Comparison of ENCODE assay signal across 19 mouse cellular contexts in genomic region chr1:135498455-135499358, GRCm38 (mm10).
DNase-seq lines count a peak whose midpoint lies in the region; ATAC-seq and TF ChIP-seq lines count a peak whose summit lies in the region.
"Had no signal": no experiment of that assay in that cellular context is flagged by ENCODE, and none has a peak within 500 bp of the region (broad histone marks: within the 10 kb centered on the region; RNA-seq: fewer than 3 reads in every experiment).

No protein-coding gene starts in this region.

- TF ChIP-seq CTCF in liver, postnatal 0 days (IDR thresholded peaks at IDR 0.05; ENCODE audit: low read depth), result no peak

- peak; percentile 64 for DNase-seq in forebrain, embryonic 10.5 days (ENCODE audit: extremely low spot score, low spot score)
- DNase-seq in liver, postnatal 0 days, result no peak
- no peak for DNase-seq in liver
- DNase-seq in retina, postnatal 1 day, result peak; percentile 83
- no peak for DNase-seq in ovary, postnatal 14 days (ENCODE audit: low spot score)
- no peak for DNase-seq in adrenal gland, postnatal 14 days
- DNase-seq: adrenal gland, adult 8-10 months; cerebellum, adult 11 months; cerebellum, postnatal 36 days; heart, adult 18-20 months; kidney, postnatal 14 days; lung, adult 2 months; lung, postnatal 36 days; right cerebral cortex, postnatal 25 days; thymus, postnatal 4 days had no signal

- 29% methylated on average over 20 of the region's 20 CpGs for WGBS in forebrain, embryonic 10.5 days
- WGBS in forebrain, embryonic 16.5 days, result 22% methylated on average over 20 of the region's 20 CpGs
- WGBS in liver, postnatal 0 days (ENCODE audit: insufficient replicate concordance), result 77% methylated on average over 20 of the region's 20 CpGs
- 52% methylated on average over 20 of the region's 20 CpGs for WGBS in embryonic facial prominence, embryonic 12.5 days

- H3K36me3 ChIP-seq in forebrain, embryonic 10.5 days (replicated peaks), result peaks cover 12% of the 10 kb centered on the region
- no peaks in the 10 kb centered on the region for H3K36me3 ChIP-seq in forebrain, embryonic 16.5 days (ENCODE audit: control insufficient read depth, insufficient read depth)
- H3K36me3 ChIP-seq in liver, postnatal 0 days (replicated peaks; ENCODE audit: insufficient read depth, low read length), result no peaks in the 10 kb centered on the region
- H3K36me3 ChIP-seq in embryonic facial prominence, embryonic 12.5 days, result no peaks in the 10 kb centered on the region
- H3K36me3 ChIP-seq: midbrain, embryonic 12.5 days had no signal

- ATAC-seq in forebrain, embryonic 16.5 days, result no peak
- ATAC-seq in liver, postnatal 0 days, result peak; percentile 43; the same call in 1 of the 2 replicates
- peak; percentile 64; the same call in 1 of the 2 replicates for ATAC-seq in embryonic facial prominence, embryonic 12.5 days (ENCODE audit: insufficient number of reproducible peaks, insufficient read depth, low FRiP score, low TSS enrichment)

- H3K27me3 ChIP-seq in forebrain, embryonic 10.5 days (ENCODE audit: poor library complexity, severe bottlenecking), result no peaks in the 10 kb centered on the region
- no peaks in the 10 kb centered on the region for H3K27me3 ChIP-seq in forebrain, embryonic 16.5 days (replicated peaks; ENCODE audit: control insufficient read depth, insufficient read depth, low read length)
- H3K27me3 ChIP-seq in liver, postnatal 0 days (ENCODE audit: insufficient read depth, low read length), result no peaks in the 10 kb centered on the region
- no peaks in the 10 kb centered on the region for H3K27me3 ChIP-seq in embryonic facial prominence, embryonic 12.5 days

- H3K4me2 ChIP-seq in forebrain, embryonic 16.5 days (ENCODE audit: low read length), result no peak overlapping the region
- H3K4me2 ChIP-seq in liver, postnatal 0 days (ENCODE audit: low read depth, low read length), result 0 out of 2 replicates have a peak overlapping the region, but pooled peaks have one; percentile 13
- no peak overlapping the region for H3K4me2 ChIP-seq in embryonic facial prominence, embryonic 12.5 days (replicated peaks)
- H3K4me2 ChIP-seq: midbrain, embryonic 12.5 days had no signal

- no peak overlapping the region for H3K9ac ChIP-seq in forebrain, embryonic 16.5 days (replicated peaks; ENCODE audit: low read depth, low read length)
- H3K9ac ChIP-seq in liver, postnatal 0 days (replicated peaks), result no peak overlapping the region
- no peak overlapping the region for H3K9ac ChIP-seq in embryonic facial prominence, embryonic 12.5 days
- H3K9ac ChIP-seq: midbrain, embryonic 12.5 days had no signal

- peak overlapping the region; percentile 14 for H3K4me3 ChIP-seq in forebrain, embryonic 10.5 days
- no peak overlapping the region for H3K4me3 ChIP-seq in forebrain, embryonic 16.5 days (replicated peaks; ENCODE audit: low read length)
- no peak overlapping the region for H3K4me3 ChIP-seq in liver, postnatal 0 days (ENCODE audit: low read depth, low read length)
- no peak overlapping the region for H3K4me3 ChIP-seq in embryonic facial prominence, embryonic 12.5 days
- H3K4me3 ChIP-seq: midbrain, embryonic 12.5 days; myocyte had no signal

- TF ChIP-seq EP300 in liver, postnatal 0 days (IDR thresholded peaks at IDR 0.05; ENCODE audit: low read depth), result no peak

- peaks cover 84% of the 10 kb centered on the region for H3K4me1 ChIP-seq in forebrain, embryonic 10.5 days
- H3K4me1 ChIP-seq in forebrain, embryonic 16.5 days (replicated peaks; ENCODE audit: control insufficient read depth, insufficient read depth, low read length), result peaks cover 19% of the 10 kb centered on the region
- H3K4me1 ChIP-seq in liver, postnatal 0 days (ENCODE audit: insufficient read depth), result no peaks in the 10 kb centered on the region
- peaks cover 30% of the 10 kb centered on the region for H3K4me1 ChIP-seq in embryonic facial prominence, embryonic 12.5 days

- H3K27ac ChIP-seq in forebrain, embryonic 10.5 days, result peak overlapping the region; percentile 82
- no peak overlapping the region for H3K27ac ChIP-seq in forebrain, embryonic 16.5 days (ENCODE audit: low read length)
- no peak overlapping the region for H3K27ac ChIP-seq in liver, postnatal 0 days (ENCODE audit: low read depth)
- H3K27ac ChIP-seq in embryonic facial prominence, embryonic 12.5 days, result no peak overlapping the region; the same call in 1 of the 2 replicates
- H3K27ac ChIP-seq: midbrain, embryonic 12.5 days had no signal

- no peaks in the 10 kb centered on the region for H3K9me3 ChIP-seq in forebrain, embryonic 10.5 days
- H3K9me3 ChIP-seq in forebrain, embryonic 16.5 days (ENCODE audit: control insufficient read depth, low read length), result no peaks in the 10 kb centered on the region
- no peaks in the 10 kb centered on the region for H3K9me3 ChIP-seq in liver, postnatal 0 days (ENCODE audit: low read length)
- no peaks in the 10 kb centered on the region for H3K9me3 ChIP-seq in embryonic facial prominence, embryonic 12.5 days
- H3K9me3 ChIP-seq: midbrain, embryonic 12.5 days had no signal

Comparison
In these comparisons a context has a peak if more than half of its experiments do, and no peak if none do; other contexts are left out.
1. DNase-seq: peak in forebrain, embryonic 10.5 days (single experiment) and retina, postnatal 1 day (single experiment); none in liver, postnatal 0 days (single experiment), liver (single experiment), ovary, postnatal 14 days (single experiment) and adrenal gland, postnatal 14 days (single experiment).